Mouse (Mus musculus): Measurements from ENCODE around the gene Rsu1.
"Not testable (repeated sequence)": the region's sequence is repeated elsewhere in the genome, so short reads cannot be mapped to it uniquely, and the experiment has no call there.

The Rsu1 gene

DNA sequence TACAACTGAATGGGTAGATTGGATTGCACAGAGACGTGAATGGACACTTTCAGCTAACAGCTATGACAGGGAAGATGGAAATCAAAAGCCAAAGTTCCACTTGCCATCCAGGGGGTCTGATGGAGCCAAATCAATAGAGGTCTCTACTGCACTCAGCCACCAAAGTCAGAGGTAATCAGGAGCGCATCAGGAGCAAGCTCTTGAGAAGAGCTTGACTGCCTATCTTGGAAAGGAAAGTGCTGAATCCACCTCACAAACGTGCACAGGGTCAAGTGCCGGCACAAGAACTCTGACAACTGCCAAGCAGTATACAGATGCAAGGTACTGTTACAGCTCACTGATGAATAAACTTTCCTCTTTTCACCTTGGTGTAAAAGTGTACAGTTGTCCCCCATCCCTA lies 47.8 kb downstream of the Rsu1 start:
- no peak for DNase-seq

DNA sequence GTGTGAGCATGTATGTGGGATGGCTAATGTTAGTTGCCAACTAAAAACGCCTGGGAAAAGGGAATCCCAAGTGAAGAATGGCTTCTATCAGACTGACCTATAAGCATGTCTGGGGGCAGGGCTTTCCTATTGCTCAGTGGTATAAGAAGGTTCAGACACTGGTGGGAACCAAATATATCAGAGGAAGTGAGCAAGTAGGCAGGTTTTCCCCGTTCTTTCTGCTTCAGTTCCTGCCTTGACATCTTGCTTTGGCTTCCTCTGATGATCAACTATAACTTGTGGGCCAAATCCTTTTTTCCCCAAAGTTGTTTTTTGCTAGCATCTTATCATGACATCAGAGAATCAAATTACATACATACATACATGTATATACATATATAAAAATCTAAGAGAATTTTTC lies 51.1 kb downstream of the Rsu1 start:
- no peak for DNase-seq

DNA sequence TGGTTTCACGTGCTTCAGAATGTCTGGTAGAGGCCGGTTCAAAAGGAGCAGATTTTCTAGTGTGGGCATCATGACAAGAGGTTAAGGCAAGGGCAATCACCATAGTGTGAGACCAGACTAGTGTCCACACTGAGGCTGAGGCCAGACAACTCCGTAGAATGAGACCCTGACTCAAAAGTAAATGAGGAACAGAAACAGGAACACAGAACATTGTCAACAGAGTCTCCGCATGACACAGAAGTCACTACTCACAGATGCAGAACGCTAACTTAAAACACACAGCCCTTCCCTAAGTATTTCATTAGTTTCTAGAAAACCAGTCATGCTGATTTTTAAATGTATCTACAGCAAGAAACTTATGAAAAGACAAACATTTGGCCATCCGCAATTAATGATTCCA lies 53.1 kb downstream of the Rsu1 start:
- no peak for DNase-seq

DNA sequence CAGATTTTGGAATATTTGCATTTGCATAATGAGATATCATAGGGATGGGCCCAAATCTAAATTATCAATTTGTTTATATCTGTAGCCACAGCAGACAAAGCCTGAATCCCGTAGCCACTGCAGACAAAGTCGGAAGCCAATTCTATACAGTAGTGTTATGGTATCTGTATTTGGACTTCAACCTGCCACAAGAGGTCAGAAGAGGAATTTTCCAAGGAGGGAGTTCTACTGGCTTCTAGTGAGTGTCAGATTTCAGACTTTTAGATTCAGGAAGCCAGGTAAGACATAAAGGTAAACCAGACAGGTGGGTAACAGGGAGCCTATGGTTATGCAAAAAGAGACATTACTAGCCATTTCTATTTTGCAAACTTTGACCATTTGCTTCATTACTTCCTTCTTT lies 64.4 kb downstream of the Rsu1 start:
- no peak for DNase-seq

DNA sequence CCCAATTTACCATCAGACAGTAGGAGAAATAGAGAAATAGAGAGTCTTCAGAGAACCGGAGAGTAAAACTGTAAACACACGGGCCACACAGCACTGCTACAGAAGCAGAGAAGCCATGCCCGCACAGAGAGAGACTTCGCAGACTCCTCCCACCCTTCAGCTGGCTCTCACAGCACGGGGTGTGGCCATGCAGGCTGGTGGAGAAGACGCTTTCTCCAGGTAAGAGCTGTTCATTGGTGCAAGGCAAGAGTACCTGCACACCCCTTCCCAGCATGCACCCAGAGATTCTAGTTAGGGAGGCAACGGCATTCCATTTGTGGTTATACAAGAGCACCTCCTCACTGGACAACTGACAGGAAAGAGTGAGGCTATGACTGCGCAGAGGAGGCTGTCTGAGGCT lies 64.8 kb downstream of the Rsu1 start:
- no peak for DNase-seq

DNA sequence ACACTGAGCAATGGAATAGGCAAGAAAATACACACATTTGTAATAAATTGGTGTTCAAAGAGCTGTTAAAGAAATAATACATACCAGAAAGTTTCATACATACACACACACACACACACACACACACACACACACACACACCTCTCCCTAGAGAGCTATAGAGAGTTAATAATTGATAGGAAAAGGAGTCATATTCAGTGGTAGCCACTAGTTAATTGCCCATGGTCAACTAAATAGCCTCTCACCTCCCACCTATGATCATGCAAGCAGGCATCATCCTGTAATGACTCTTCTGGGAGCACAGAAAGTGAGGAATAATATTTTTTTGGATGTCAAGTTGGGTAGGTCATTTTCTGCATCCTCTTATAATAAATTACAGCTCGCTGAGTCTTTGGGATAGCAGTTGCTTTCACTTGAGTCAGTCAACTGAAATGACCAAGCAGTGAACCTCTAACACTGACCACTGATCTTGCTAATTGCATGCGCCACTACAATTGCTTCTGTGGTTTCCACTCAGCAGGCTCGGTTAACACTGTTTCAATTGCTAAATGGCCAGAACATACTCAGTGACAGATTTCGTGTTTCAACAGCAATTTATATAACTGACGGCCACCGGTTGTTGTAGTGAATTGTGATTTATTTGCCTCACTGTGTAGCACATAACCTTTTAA lies 68.3 kb downstream of the Rsu1 start:
- no peak for DNase-seq

DNA sequence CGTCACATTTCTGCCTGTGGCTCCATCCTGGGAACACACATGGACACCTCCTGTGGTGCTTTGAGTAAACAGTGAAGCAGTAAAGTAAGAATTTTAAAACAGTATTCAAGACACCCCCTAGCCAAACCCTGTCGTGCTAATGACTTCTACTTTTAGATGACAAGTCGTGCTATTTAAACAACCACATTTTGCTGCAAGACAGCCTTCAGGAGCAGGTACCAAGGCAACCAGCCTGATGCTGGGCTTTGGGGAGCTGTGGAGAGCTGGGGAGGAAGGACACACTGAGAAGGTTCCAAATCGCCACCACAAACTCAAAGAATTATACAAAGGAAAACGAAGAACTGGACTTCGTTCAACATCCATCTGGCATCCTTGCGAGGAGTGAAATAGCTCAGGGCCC lies 71.5 kb downstream of the Rsu1 start:
- DNase-seq: no peak

DNA sequence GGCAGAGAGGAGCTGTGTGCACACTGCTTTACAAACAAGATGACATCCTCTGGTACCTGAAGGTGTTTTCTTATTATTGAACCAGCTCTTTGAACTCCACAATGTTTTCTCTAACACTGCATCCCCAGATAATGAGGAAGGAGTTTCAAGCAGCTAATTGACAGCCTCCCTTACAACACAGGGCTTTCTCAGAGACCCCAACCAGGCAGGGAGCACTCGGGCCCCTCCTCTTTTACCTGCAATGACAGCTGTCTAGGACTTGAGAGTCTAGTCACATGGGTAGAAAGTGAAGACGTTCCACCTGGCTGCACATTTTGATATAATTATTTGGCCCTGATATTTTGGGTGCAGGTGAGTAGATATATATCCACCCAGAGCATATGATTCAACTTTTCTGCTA lies 72.2 kb downstream of the Rsu1 start:
- DNase-seq: no peak

DNA sequence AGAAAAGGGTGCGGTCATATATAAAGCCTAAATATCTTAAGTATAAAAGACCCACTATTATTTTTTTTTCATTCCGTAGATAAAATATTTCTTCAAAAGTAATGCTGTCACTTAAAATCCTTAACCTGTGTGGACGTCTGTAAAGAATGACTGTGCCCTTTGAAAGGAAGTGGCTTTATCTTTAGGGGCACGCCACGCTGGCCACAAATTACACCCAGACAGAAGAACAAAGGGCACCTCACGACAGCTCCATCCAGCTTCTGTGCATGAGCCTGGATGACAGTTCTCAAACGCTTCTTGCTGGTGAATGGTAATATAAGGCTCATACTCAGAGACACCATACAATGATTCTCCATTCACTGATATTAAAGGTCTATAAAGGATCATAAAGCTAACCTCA lies 75.7 kb downstream of the Rsu1 start:
- no peak for DNase-seq

DNA sequence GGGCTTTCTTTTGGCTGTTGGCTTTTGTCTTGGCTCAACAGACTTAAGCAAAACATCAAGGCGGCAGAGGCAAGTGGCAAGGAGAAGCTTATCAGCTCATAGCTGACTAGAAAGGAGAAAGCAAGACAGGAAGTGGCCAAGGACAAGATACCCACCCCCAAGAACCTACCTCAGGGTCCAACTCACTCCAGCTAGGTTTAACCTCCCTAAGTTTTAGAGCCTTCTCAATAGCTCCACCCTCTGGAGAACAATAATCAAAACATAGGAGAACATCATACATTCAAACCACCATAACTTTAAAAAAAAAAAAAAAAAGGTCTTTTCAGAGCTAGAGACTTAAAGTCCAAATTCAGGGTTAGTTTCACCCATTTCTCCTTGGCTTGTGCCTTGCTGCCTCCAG lies 79.1 kb downstream of the Rsu1 start:
- no peak for DNase-seq

DNA sequence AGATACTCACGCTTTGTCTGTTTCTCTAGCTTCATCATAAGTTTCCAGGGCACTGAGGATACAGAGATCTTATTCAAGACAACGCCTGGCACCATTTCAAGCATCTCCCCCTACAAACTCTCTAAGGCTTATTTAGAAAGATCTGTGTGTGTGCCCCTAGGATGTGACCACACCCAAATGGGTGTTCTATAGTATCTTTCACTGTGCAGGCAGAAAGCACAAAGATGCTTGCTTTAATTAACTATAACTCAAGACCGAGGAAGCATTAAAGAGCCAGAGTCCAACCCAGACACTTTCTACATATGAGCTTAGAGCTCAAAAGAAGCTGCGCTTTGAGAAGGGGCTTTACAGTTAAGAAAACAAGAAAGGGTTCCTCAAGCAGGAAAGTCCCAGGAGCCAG lies 80.4 kb downstream of the Rsu1 start:
- DNase-seq: no peak

DNA sequence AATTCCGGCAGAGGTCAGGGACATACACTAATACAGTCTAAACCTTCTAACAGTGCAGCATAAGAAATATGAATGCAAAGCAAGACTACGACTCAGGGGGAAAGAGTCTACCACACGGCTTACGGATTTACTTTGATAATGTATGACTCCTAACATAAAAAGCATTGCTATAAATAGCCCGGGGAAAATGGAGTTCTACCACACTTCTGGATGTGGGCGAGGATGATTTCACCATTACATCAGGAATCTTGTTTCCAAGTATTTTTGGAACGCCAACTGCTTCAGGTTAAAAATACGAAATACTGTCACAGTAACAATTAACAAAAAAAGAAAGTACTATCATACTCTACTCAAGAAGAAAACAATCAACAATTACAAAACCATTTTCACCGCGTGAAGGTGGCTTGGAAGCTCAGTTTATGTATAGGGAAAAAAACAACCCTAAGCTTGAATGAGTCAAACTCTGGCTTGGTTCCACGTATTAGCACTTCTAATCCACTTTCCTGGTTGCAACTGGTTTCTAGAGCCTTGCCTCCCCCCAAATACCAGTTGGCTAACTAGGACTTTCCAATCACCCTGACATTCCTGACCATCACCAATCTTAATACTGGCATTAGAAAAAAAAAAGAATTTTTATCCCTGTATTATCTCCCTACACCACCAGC lies 82.3 kb downstream of the Rsu1 start:
- no peak for DNase-seq

DNA sequence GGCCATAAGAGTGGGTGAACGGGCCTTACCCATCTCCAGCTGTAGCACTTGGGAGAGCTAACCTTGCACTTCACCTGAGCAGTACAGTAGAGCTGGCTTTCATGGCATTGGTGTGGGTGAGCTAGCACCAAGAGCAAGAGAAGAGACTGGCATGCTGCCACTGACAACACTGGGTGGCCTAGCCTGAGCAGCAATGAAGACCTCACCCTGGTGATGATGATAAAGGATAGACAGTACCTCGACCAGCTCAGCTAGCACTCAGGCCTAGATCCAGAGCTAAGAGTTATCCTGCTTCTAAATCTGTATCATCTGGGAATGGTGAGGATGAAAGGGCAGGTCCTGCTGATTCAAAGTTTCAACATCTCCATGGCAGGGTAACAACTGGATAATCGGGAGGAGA lies 88.1 kb downstream of the Rsu1 start:
- no peak for DNase-seq

DNA sequence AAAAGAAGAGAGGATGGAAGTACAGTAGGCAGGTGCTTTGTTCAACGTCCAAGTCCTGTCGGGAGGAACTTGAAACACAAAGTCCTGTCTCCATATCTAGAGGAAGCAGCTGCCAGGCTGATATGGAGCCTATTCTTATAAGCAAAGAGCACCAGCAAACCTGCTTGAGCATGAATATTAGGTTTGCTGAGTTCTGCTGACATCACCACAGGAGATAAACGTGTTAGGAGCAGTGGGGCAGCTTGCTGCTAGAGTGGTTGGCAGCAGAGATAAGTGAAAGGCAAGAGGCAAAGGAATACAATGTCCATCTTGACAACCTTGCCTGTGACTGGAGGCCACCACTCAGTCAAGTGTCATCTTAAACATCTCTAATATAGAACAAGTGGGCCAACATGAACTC lies 89.3 kb downstream of the Rsu1 start:
- DNase-seq: not testable (repeated sequence)

DNA sequence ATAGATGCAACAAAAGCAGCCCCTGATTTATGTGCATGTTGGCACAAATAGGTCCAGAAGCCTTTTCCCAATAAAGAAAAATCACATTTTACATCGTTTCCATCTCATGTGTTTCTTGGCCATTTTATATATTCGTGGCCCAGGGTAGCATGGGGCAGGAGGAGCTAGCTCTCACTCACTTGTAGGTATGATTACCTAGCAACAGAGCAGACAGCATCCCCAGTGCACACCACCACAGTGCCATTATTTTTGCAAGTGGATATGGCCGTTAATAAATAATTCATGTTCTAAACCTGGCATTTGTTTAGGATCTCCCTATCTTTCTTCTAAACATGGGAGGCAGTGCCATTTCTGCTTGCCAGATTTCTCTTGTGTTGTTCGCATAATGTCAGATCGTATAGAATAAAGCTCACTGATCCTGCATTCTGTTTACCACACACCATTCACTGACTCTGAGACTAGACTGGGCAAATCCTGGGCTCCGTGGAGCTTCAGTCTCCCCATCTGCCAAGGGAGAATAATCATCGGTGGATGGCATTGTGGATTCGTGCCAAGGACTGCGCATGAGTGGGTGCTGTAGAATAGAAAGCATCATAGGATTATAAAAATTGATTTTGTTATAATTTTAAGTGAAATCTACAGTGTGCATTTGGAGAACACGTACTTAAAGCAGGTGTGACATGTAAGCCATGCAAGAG lies 93.4 kb downstream of the Rsu1 start:
- no peak for DNase-seq

DNA sequence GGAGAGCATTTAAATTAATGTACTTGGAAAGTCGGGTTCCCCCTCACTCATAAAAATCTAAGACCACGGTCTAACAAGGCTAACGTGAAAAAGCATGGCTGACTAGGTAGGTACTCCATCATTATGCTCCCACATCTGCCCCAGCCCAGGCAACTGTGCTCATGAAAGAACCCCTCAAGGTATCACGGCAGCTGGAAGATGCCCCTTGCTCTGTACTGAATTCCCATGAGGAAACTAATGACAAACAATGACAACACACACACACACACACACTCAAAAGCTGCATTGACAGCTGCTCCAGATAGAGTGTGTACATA lies 95.0 kb downstream of the Rsu1 start:
- no peak for DNase-seq

DNA sequence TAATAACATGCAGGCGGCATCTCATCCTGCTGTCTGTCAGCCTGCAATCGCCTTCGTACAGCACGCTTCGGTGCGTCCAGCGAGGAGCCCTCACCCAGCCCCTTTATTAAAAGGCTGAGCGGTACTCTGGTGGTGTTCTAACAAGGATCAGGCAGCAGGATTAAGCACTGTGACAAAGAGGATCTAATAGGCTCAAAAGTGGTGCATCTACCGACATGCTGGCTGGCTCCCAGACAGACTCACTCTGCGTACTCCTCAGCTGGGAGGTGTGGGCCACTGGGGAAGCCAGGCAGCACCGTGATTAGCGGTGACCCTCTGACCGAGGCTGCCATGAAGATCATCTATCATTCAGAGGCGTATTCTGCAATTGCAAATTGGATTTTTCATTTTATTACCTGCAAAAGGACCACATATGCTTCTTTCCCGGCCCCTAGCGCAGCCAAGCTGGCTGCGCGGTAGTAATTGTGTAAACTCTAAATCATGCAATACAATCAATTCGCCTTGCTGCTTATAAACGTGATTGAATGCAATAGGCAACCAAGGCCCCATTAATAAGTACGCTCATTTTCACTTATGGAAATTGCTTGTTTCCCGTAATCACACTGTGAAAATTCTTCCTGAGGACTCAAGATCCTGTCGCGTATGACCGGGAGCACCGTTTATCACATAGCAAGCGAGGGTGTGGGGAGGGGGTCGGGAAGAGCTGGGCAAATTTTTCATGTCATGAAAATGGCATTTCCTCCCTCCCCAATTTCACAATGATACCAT lies 95.5 kb downstream of the Rsu1 start:
- no peak for DNase-seq

DNA sequence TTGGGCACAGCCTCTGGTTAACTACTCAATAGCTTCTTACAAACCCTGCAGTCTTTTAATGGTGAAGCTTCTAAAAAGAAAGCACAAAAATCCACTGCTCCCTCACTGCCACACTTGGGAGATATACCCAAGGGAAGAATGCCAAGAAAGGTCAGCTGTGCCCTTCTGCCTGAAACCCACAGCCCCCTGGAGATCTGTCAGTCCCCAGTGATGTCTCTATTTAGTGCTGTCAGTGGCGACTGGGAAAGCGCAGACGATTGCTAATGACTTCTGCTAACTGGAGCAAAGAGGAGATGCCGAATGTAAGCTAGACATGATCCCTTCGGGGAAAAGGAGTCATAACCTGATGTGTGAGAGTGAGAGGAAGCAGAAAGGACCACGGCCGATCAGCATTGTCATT lies 96.8 kb downstream of the Rsu1 start:
- DNase-seq: no peak

DNA sequence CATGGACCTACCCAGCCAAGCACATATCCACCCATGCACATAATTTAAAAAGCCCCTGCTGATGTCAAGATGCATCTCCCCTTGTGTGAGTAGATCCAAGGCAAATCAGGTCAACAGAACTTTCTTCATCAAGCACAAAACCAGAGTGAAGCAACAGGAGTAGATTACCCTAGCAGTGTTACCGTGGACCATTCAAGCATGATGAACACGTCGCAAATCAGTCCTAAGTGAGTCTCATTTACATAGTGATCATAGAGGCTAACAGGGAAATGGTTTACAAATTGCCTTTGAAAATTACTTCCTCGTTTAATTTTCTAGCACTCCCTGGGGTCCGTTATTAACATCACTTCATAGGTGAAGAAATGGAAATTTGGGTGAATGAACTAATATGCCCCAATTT lies 100.6 kb downstream of the Rsu1 start:
- DNase-seq: no peak

DNA sequence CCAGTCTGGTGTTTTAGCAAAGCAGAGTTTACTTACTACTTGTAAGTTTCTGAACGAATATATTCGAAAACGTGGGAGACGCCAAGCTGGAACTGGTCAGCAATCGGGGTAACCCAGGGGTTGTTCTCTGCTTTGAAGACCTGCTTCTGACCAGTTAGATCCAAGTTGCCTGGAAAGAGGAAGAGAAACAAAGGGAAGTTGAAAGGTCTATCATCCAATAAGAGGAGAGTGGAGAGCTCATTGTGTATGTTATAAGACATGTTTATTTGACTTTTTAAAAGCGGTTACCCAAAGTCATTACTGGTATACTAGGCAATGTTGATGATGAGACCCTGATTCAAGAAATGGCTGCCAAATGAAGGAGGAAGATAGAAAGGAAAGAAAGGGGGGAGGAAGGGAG lies 101.3 kb downstream of the Rsu1 start:
- DNase-seq: no peak

DNA sequence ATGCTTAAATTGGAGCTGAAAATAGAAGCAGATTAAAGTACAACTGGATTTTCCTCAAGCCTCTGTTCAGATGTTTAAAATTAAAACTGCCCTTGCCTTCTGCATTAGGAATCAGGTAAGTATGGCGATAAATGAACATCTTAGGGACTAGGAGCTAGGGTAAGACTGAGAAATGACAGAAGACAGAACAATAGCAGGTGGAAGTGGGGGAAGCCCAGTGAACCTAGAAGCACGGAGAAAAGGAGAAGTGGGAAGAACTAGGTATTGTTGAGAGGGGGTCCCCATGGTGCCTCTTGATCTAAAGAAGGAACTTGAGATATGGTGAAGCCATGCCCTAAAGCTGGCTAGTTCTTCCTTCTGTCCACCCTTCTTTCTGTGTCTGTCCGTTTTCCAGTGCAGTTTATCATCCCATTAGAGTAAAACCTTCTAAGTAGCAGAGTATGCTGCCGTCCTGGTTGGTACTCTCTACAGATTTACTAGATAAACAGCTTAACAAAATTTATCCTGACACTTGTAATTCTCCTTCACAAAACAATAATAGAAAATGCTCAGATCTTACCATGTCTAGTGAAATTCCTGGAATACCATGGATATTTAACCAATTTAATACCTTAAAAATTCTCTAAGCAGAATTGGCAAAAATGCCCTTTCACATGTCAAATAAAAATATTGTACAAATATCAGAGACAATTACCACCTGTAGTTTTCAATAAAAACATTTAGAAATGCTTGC lies 101.9 kb downstream of the Rsu1 start:
- DNase-seq: no peak

DNA sequence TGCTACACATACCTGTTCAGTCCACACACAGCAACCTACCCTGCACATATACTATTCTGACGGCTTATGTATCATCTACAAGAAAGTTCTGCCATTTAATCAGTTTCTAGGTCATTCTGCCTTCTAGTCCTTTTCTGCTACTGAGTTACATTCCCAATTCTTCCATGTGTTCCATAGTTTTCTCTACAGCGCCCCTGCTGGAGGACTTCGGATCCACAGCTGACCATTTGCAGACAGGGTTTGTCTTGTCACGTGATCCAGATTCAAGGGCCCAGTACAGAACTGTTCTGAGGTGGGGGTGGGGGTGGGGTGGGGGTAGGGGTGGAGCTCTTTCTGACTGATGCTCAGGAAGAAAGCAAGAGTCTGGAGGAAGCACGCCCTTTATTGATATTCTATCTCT lies 102.5 kb downstream of the Rsu1 start:
- DNase-seq: no peak

DNA sequence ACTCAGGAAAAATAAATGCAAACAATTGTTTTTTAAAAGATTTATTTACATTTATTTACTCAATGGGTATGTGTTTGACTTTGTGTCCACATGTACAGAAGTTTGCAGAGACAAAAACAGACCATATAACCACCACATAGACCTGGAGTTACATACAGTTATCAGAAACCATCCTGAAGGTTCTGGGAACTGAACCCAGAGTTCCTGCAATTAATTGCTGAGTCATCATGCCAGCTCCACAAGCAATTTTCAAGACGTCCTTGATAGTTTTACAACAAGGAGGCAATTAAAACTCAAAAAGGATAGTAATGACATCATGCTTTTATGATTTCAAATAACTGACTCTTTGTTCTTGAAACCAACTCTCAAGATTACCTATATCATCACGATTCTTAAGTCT lies 109.5 kb downstream of the Rsu1 start:
- DNase-seq: no peak
